Mouse (Mus musculus): ENCODE results near the gene Ptprn2. TPM values are rescaled to one million over a fixed set of nuclear protein-coding genes. Genes with fewer than 3 reads are reported as not detected.

Gene Ptprn2
- polyA plus RNA-seq, 1 experiment: not detected

- Histone ChIP-seq H3K4me1 (ENCODE audit: control insufficient read depth, insufficient read depth, low read length) (no peaks in the 10 kb centered on the region), H3K4me3 (ENCODE audit: insufficient read depth, low read length) (no peak overlapping the region), H3K27ac (ENCODE audit: insufficient read depth, low read depth, low read length) (no peak overlapping the region)
- TF ChIP-seq CTCF (IDR thresholded peaks at IDR 0.05; ENCODE audit: low read depth, low read length): no peak
- no peak for TF ChIP-seq POLR2A (IDR thresholded peaks at IDR 0.05; ENCODE audit: borderline replicate concordance, low read depth, low read length)
These were observed 801.9 kb downstream of the Ptprn2 start for GRCm38 (mm10) chr12:117287456-117287855.

- TF ChIP-seq POLR2A (IDR thresholded peaks at IDR 0.05; ENCODE audit: borderline replicate concordance, low read depth, low read length) (no peak), CTCF (IDR thresholded peaks at IDR 0.05; ENCODE audit: low read depth, low read length) (no peak)
- Histone ChIP-seq H3K4me3 (ENCODE audit: insufficient read depth, low read length) (no peak overlapping the region), H3K4me1 (ENCODE audit: control insufficient read depth, insufficient read depth, low read length) (no peaks in the 10 kb centered on the region), H3K27ac (ENCODE audit: insufficient read depth, low read depth, low read length) (no peak overlapping the region)
These were observed 806.4 kb downstream of the Ptprn2 start for GRCm38 (mm10) chr12:117291943-117292342.

GRCm38 (mm10) chr12:117296792-117297191, 811.3 kb downstream of the Ptprn2 start:
- no peaks in the 10 kb centered on the region for H3K4me1 ChIP-seq (ENCODE audit: control insufficient read depth, insufficient read depth, low read length)
- TF ChIP-seq CTCF (IDR thresholded peaks at IDR 0.05; ENCODE audit: low read depth, low read length) (no peak), POLR2A (IDR thresholded peaks at IDR 0.05; ENCODE audit: borderline replicate concordance, low read depth, low read length) (no peak)
- no peak overlapping the region for H3K27ac ChIP-seq (ENCODE audit: insufficient read depth, low read depth, low read length)
- no peak overlapping the region for H3K4me3 ChIP-seq (ENCODE audit: insufficient read depth, low read length)

- no peaks in the 10 kb centered on the region for H3K4me1 ChIP-seq (ENCODE audit: control insufficient read depth, insufficient read depth, low read length)
- no peak for TF ChIP-seq POLR2A (IDR thresholded peaks at IDR 0.05; ENCODE audit: borderline replicate concordance, low read depth, low read length)
- no peak for TF ChIP-seq CTCF (IDR thresholded peaks at IDR 0.05; ENCODE audit: low read depth, low read length)
- H3K4me3 ChIP-seq (ENCODE audit: insufficient read depth, low read length): no peak overlapping the region
- H3K27ac ChIP-seq (ENCODE audit: insufficient read depth, low read depth, low read length): no peak overlapping the region
These were observed 813.6 kb downstream of the Ptprn2 start for GRCm38 (mm10) chr12:117299084-117299483.

GRCm38 (mm10) chr12:117304751-117305624, 819.5 kb downstream of the Ptprn2 start:
- TF ChIP-seq CTCF (IDR thresholded peaks at IDR 0.05; ENCODE audit: low read depth, low read length): no peak
- no peak for TF ChIP-seq POLR2A (IDR thresholded peaks at IDR 0.05; ENCODE audit: borderline replicate concordance, low read depth, low read length)
- no peaks in the 10 kb centered on the region for H3K4me1 ChIP-seq (ENCODE audit: control insufficient read depth, insufficient read depth, low read length)
- no peak overlapping the region for H3K4me3 ChIP-seq (ENCODE audit: insufficient read depth, low read length)
- H3K27ac ChIP-seq (ENCODE audit: insufficient read depth, low read depth, low read length): no peak overlapping the region

- Histone ChIP-seq H3K4me3 (ENCODE audit: insufficient read depth, low read length) (no peak overlapping the region), H3K27ac (ENCODE audit: insufficient read depth, low read depth, low read length) (no peak overlapping the region), H3K4me1 (ENCODE audit: control insufficient read depth, insufficient read depth, low read length) (no peaks in the 10 kb centered on the region)
- no peak for TF ChIP-seq CTCF (IDR thresholded peaks at IDR 0.05; ENCODE audit: low read depth, low read length)
- TF ChIP-seq POLR2A (IDR thresholded peaks at IDR 0.05; ENCODE audit: borderline replicate concordance, low read depth, low read length): no peak
These were observed 820.1 kb downstream of the Ptprn2 start for GRCm38 (mm10) chr12:117305625-117306105.

- no peak for TF ChIP-seq POLR2A (IDR thresholded peaks at IDR 0.05; ENCODE audit: borderline replicate concordance, low read depth, low read length)
These were observed 826.6 kb downstream of the Ptprn2 start for GRCm38 (mm10) chr12:117312079-117312478.

GRCm38 (mm10) chr12:117314987-117315386, 829.5 kb downstream of the Ptprn2 start:
- TF ChIP-seq POLR2A (IDR thresholded peaks at IDR 0.05; ENCODE audit: borderline replicate concordance, low read depth, low read length): no peak
- no peak for TF ChIP-seq CTCF (IDR thresholded peaks at IDR 0.05; ENCODE audit: low read depth, low read length)
- Histone ChIP-seq H3K4me3 (ENCODE audit: insufficient read depth, low read length) (no peak overlapping the region), H3K4me1 (ENCODE audit: control insufficient read depth, insufficient read depth, low read length) (no peaks in the 10 kb centered on the region)

More at GRCm38 (mm10) chr12:117312079-117312478, 826.6 kb downstream of the Ptprn2 start:
- H3K4me3 ChIP-seq (ENCODE audit: insufficient read depth, low read length): no peak overlapping the region
- H3K27ac ChIP-seq (ENCODE audit: insufficient read depth, low read depth, low read length): no peak overlapping the region
- no peaks in the 10 kb centered on the region for H3K4me1 ChIP-seq (ENCODE audit: control insufficient read depth, insufficient read depth, low read length)

GRCm38 (mm10) chr12:117315661-117316060, 830.1 kb downstream of the Ptprn2 start:
- no peak overlapping the region for H3K27ac ChIP-seq (ENCODE audit: insufficient read depth, low read depth, low read length)
- H3K4me3 ChIP-seq (ENCODE audit: insufficient read depth, low read length): no peak overlapping the region
- H3K4me1 ChIP-seq (ENCODE audit: control insufficient read depth, insufficient read depth, low read length): no peaks in the 10 kb centered on the region
- TF ChIP-seq POLR2A (IDR thresholded peaks at IDR 0.05; ENCODE audit: borderline replicate concordance, low read depth, low read length): no peak

More at GRCm38 (mm10) chr12:117314987-117315386, 829.5 kb downstream of the Ptprn2 start:
- H3K27ac ChIP-seq (ENCODE audit: insufficient read depth, low read depth, low read length): no peak overlapping the region

GRCm38 (mm10) chr12:117318229-117318628, 832.7 kb downstream of the Ptprn2 start:
- H3K27ac ChIP-seq (ENCODE audit: insufficient read depth, low read depth, low read length): no peak overlapping the region
- TF ChIP-seq CTCF (IDR thresholded peaks at IDR 0.05; ENCODE audit: low read depth, low read length): no peak
- no peak for TF ChIP-seq POLR2A (IDR thresholded peaks at IDR 0.05; ENCODE audit: borderline replicate concordance, low read depth, low read length)
- H3K4me1 ChIP-seq (ENCODE audit: control insufficient read depth, insufficient read depth, low read length): no peaks in the 10 kb centered on the region
- H3K4me3 ChIP-seq (ENCODE audit: insufficient read depth, low read length): no peak overlapping the region

Measured in bone marrow macrophage, adult 2 months (primary cell).